Mouse (Mus musculus): Measurements from ENCODE around the gene Tns3. TPM values are rescaled to one million over a fixed set of nuclear protein-coding genes. Genes with fewer than 3 reads are reported as not detected.
A peak's percentile ranks its signal among the peaks of the same experiment; 100 is the strongest.

The Tns3 gene
- polyA plus RNA-seq, 1 experiment = 23.4 TPM

- no peak overlapping the region for H3ac ChIP-seq (ENCODE audit: control insufficient read depth, insufficient read length)
- H3K79me2 ChIP-seq (ENCODE audit: control insufficient read depth, insufficient read depth) = peaks cover 93% of the 10 kb centered on the region
- no peak for TF ChIP-seq MAX (IDR thresholded peaks at IDR 0.05; ENCODE audit: low read depth)
- TF ChIP-seq POLR2AphosphoS2 (IDR thresholded peaks at IDR 0.05; ENCODE audit: insufficient read length, low read depth) = peak; percentile 27
- H3K27me3 ChIP-seq (ENCODE audit: control insufficient read depth, insufficient read depth, insufficient read length) = no peaks in the 10 kb centered on the region
- H3K4me3 ChIP-seq = no peak overlapping the region
- peak overlapping the region; percentile 61 for H3K4me2 ChIP-seq (ENCODE audit: low read depth)
- no peaks in the 10 kb centered on the region for H3K36me3 ChIP-seq (ENCODE audit: control insufficient read depth, insufficient read depth)
Measured at GRCm38 (mm10) chr11:8463866-8464265, 200.5 kb downstream of the Tns3 start.

- TF ChIP-seq E2F4 (IDR thresholded peaks at IDR 0.05; ENCODE audit: insufficient read depth) (no peak), MAX (IDR thresholded peaks at IDR 0.05; ENCODE audit: low read depth) (no peak), TCF12 (IDR thresholded peaks at IDR 0.05; ENCODE audit: insufficient read depth, poor library complexity, severe bottlenecking) (no peak), MYOD1 (IDR thresholded peaks at IDR 0.05; ENCODE audit: control insufficient read depth in 1 of 3, insufficient read length in 2 of 3, low read depth in 2 of 3) (no peak)
- no peak overlapping the region for H3K4me3 ChIP-seq
- no peaks in the 10 kb centered on the region for H3K36me3 ChIP-seq (ENCODE audit: control insufficient read depth, insufficient read depth)
- no peaks in the 10 kb centered on the region for H3K27me3 ChIP-seq (ENCODE audit: control insufficient read depth, insufficient read depth, insufficient read length)
- H3K4me2 ChIP-seq (ENCODE audit: low read depth) = peak overlapping the region; percentile 61
- H3K79me2 ChIP-seq (ENCODE audit: control insufficient read depth, insufficient read depth) = peaks cover 98% of the 10 kb centered on the region
- no peak overlapping the region for H3ac ChIP-seq (ENCODE audit: control insufficient read depth, insufficient read length)
Measured at GRCm38 (mm10) chr11:8462827-8463405, 201.4 kb downstream of the Tns3 start.

- Histone ChIP-seq H3K4me3 (no peak overlapping the region), H3K36me3 (ENCODE audit: control insufficient read depth, insufficient read depth) (no peaks in the 10 kb centered on the region), H3K27me3 (ENCODE audit: control insufficient read depth, insufficient read depth, insufficient read length) (no peaks in the 10 kb centered on the region), H3K79me2 (ENCODE audit: control insufficient read depth, insufficient read depth) (peaks cover 97% of the 10 kb centered on the region), H3K4me2 (ENCODE audit: low read depth) (no peak overlapping the region), H3ac (ENCODE audit: control insufficient read depth, insufficient read length) (no peak overlapping the region)
- TF ChIP-seq SRF (IDR thresholded peaks at IDR 0.05; ENCODE audit: control insufficient read depth, insufficient read length, low read depth) = no peak
- TF ChIP-seq POLR2A (IDR thresholded peaks at IDR 0.05; ENCODE audit: insufficient read length, low read depth) = no peak
- no peak for TF ChIP-seq POLR2AphosphoS2 (IDR thresholded peaks at IDR 0.05; ENCODE audit: insufficient read length, low read depth)
- no peak for TF ChIP-seq E2F4 (IDR thresholded peaks at IDR 0.05; ENCODE audit: insufficient read depth)
- TF ChIP-seq USF1 (IDR thresholded peaks at IDR 0.05; ENCODE audit: low read depth) = no peak
- TF ChIP-seq MYOD1 (IDR thresholded peaks at IDR 0.05; ENCODE audit: control insufficient read depth in 1 of 3, insufficient read length in 2 of 3, low read depth in 2 of 3) = no peak
- no peak for TF ChIP-seq TCF3 (IDR thresholded peaks at IDR 0.05; ENCODE audit: insufficient read length, low read depth)
- no peak for TF ChIP-seq REST (IDR thresholded peaks at IDR 0.05; ENCODE audit: insufficient read depth, insufficient read length)
- no peak for TF ChIP-seq MYOG (IDR thresholded peaks at IDR 0.05; ENCODE audit: control insufficient read depth in 1 of 3, insufficient read depth in 1 of 3, insufficient read length in 2 of 3, low read depth in 2 of 3)
Measured at GRCm38 (mm10) chr11:8460835-8461234, 203.5 kb downstream of the Tns3 start.

- H3K36me3 ChIP-seq (ENCODE audit: control insufficient read depth, insufficient read depth) = peaks cover 10% of the 10 kb centered on the region
- peaks cover 88% of the 10 kb centered on the region for H3K79me2 ChIP-seq (ENCODE audit: control insufficient read depth, insufficient read depth)
- H3K4me3 ChIP-seq = no peak overlapping the region
- H3ac ChIP-seq (ENCODE audit: control insufficient read depth, insufficient read length) = no peak overlapping the region
- H3K27me3 ChIP-seq (ENCODE audit: control insufficient read depth, insufficient read depth, insufficient read length) = no peaks in the 10 kb centered on the region
- TF ChIP-seq MAX (IDR thresholded peaks at IDR 0.05; ENCODE audit: low read depth) (no peak), MYOD1 (IDR thresholded peaks at IDR 0.05; ENCODE audit: control insufficient read depth in 1 of 3, insufficient read length in 2 of 3, low read depth in 2 of 3) (peak in 1 of 3 experiments; percentile 38)
- H3K4me2 ChIP-seq (ENCODE audit: low read depth) = no peak overlapping the region
Measured at GRCm38 (mm10) chr11:8457951-8458350, 206.4 kb downstream of the Tns3 start.

- Histone ChIP-seq H3K79me2 (ENCODE audit: control insufficient read depth, insufficient read depth) (peaks cover 76% of the 10 kb centered on the region), H3K4me3 (no peak overlapping the region), H3K36me3 (ENCODE audit: control insufficient read depth, insufficient read depth) (peaks cover 10% of the 10 kb centered on the region), H3K4me2 (ENCODE audit: low read depth) (no peak overlapping the region), H3ac (ENCODE audit: control insufficient read depth, insufficient read length) (no peak overlapping the region), H3K27me3 (ENCODE audit: control insufficient read depth, insufficient read depth, insufficient read length) (no peaks in the 10 kb centered on the region)
- TF ChIP-seq REST (IDR thresholded peaks at IDR 0.05; ENCODE audit: insufficient read depth, insufficient read length) (no peak), TCF3 (IDR thresholded peaks at IDR 0.05; ENCODE audit: insufficient read length, low read depth) (no peak), CEBPB (IDR thresholded peaks at IDR 0.05; ENCODE audit: insufficient read depth, poor library complexity, severe bottlenecking) (no peak), POLR2A (IDR thresholded peaks at IDR 0.05; ENCODE audit: insufficient read length, low read depth) (no peak)
Measured at GRCm38 (mm10) chr11:8456586-8457285, 207.6 kb downstream of the Tns3 start.

- Histone ChIP-seq H3K4me3 (no peak overlapping the region), H3K36me3 (ENCODE audit: control insufficient read depth, insufficient read depth) (peaks cover 12% of the 10 kb centered on the region), H3ac (ENCODE audit: control insufficient read depth, insufficient read length) (no peak overlapping the region), H3K4me2 (ENCODE audit: low read depth) (no peak overlapping the region), H3K79me2 (ENCODE audit: control insufficient read depth, insufficient read depth) (peaks cover 65% of the 10 kb centered on the region), H3K27me3 (ENCODE audit: control insufficient read depth, insufficient read depth, insufficient read length) (no peaks in the 10 kb centered on the region)
- TF ChIP-seq TCF3 (IDR thresholded peaks at IDR 0.05; ENCODE audit: insufficient read length, low read depth) (no peak), POLR2AphosphoS2 (IDR thresholded peaks at IDR 0.05; ENCODE audit: insufficient read length, low read depth) (no peak), E2F4 (IDR thresholded peaks at IDR 0.05; ENCODE audit: insufficient read depth) (no peak), MAX (IDR thresholded peaks at IDR 0.05; ENCODE audit: low read depth) (no peak), USF1 (IDR thresholded peaks at IDR 0.05; ENCODE audit: low read depth) (no peak), MYOG (IDR thresholded peaks at IDR 0.05; ENCODE audit: control insufficient read depth in 1 of 3, insufficient read depth in 1 of 3, insufficient read length in 2 of 3, low read depth in 2 of 3) (no peak), CEBPB (IDR thresholded peaks at IDR 0.05; ENCODE audit: insufficient read depth, poor library complexity, severe bottlenecking) (no peak), TCF12 (IDR thresholded peaks at IDR 0.05; ENCODE audit: insufficient read depth, poor library complexity, severe bottlenecking) (no peak), REST (IDR thresholded peaks at IDR 0.05; ENCODE audit: insufficient read depth, insufficient read length) (no peak), MYOD1 (IDR thresholded peaks at IDR 0.05; ENCODE audit: control insufficient read depth in 1 of 3, insufficient read length in 2 of 3, low read depth in 2 of 3) (no peak), SRF (IDR thresholded peaks at IDR 0.05; ENCODE audit: control insufficient read depth, insufficient read length, low read depth) (no peak), POLR2A (IDR thresholded peaks at IDR 0.05; ENCODE audit: insufficient read length, low read depth) (no peak)
Measured at GRCm38 (mm10) chr11:8455650-8456049, 208.7 kb downstream of the Tns3 start.
